Mouse (Mus musculus): ENCODE data around the gene Lemd2.
"Not testable (repeated sequence)": the region's sequence is repeated elsewhere in the genome, so short reads cannot be mapped to it uniquely, and the experiment has no call there.

The Lemd2 gene

DNA sequence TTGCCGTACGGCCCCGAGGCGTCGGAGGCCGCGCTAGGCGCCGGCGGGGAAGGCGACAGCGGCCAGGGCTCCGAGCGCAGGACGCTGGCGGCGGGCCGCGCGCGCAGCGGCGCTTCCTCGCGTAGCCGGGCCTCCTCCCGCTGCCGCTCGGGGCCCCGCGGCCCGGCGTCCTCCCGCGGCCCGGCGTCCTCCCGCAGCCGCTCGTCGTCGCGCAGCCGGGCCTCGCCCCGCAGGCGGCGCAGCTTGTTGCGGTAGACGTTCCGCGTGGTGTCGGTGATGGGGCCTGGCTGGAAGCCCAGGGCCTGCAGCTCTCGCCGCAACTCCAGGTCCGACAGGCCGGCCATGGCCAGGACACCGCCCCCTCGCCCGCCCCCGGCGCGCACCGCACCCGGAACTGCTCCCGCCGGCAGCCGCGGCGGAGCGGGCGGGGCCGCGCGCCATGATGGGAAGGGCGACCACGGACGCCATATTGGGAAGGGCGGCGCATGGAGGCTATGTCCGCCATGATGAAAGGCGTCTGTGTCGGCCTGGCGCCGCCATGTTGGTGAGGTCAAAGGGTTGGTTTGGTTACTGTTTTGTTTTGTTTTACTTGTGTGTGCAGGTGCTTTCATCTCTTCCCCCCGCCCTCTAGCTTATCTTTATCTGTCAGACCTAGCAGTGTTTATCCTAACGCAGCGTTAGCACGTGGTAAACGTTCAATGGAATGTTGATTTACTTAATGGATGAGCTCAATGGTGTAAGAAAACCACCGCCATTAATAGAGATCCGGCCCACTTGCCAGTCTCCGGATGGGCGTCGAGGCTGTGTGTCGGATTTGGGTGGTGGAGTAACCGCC lies at the start of gene Lemd2:
Gene Lemd2 (minus strand): TSS at position 395 of the 835 bp plus-strand sequence.
- peak; percentile 97 for DNase-seq (ENCODE audit: low spot score)

GRCm38 (mm10) chr17:27251150-27251549 lies 46.9 kb upstream of the Lemd2 start:
- no peak for DNase-seq (ENCODE audit: low spot score)

- no peak for DNase-seq (ENCODE audit: low spot score)
Observed at GRCm38 (mm10) chr17:27250461-27250860, 46.2 kb upstream of the Lemd2 start.

DNA sequence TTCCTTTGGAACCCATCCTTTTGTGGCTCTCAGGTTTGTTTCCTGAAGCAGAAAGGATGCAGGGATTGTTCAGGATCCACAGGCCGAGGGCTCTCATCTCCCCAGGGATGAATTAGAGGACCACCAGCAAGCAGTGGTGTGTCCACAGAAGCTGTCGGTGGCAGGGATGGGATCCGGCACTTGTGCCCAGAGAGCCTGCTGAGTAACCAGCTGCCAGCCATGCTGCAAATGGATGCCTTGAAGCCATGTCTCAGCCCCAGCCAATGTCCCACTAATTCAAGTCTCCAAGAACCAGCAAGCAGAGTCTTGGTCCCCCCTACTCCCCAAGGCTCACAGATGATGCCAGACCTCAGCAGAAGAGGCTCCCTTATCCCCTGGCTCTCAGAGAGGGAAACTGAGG lies 44.8 kb upstream of the Lemd2 start:
- no peak for DNase-seq (ENCODE audit: low spot score)

GRCm38 (mm10) chr17:27247680-27248386 lies 43.6 kb upstream of the Lemd2 start:
- no peak for DNase-seq (ENCODE audit: low spot score)

DNA sequence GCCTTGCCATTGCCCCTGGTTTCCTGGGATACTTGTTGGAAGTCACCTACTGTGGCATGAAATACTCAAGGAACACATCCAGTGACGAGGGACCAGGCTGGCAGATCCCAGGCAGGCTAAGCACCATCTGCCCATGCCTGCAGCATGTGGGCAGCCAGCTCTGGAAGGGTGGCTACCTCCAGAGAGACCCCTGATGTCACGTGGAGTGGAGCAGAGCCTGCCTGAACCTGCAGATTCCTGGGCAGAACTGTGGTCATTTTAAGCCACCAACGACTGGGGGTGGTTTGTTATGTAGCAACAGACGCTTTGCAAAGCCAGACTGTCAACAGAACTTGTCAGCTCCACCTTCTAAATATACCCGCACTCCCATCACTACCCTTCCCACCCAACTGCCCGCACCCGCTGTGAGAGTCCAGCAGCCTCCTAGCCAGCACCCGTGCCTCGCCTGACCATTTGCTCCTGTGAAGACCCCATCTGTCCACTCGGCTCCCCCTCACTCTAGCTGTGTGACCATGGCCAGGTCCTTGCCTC lies 41.6 kb upstream of the Lemd2 start:
- DNase-seq (ENCODE audit: low spot score): no peak

GRCm38 (mm10) chr17:27244912-27245311 lies 40.6 kb upstream of the Lemd2 start:
- DNase-seq (ENCODE audit: low spot score): no peak

GRCm38 (mm10) chr17:27242194-27243189 lies 38.2 kb upstream of the Lemd2 start:
- DNase-seq (ENCODE audit: low spot score): peak; percentile 81

DNA sequence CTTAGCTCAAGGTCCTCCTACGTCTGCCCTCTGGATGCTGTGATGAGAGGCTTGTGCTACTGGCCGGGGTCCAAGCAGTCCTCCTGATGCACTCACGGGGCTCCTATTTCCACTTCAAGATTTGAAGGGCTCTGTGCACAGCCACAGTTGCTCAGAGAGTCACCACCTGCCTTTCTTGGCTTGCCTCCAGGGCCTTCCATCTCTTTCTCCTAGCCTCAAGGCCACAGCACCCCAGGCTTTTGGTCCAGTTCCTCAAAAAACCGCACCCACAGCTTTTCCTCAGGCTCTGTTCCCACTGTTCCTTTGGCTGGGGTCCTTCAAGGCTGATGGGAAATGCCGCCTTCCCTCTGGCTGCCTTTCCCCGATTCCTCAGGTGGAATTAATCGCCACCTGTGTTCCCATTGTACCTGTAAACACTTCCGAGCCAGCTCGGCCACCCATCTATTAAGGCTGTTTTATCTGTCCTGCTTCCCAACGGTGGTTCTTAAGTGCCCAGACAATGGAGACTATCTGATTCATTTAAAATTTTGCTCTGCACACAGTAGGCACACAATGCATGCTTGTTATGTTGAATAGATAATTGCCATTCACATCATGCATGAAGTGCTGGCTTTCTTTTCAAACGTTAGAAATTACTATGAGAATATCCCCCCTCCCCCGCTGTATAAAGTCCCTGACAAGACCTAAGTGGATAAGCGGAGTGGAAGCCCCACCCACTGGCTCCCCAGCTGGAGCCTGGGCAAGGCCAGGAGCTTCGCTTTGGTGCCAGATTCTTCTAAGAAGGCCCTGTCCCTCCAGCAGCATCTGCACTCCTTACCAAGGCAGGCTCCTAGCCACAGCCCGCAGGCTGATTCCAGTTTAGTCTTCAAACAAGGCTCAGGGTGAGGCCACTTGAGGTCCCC lies 36.5 kb upstream of the Lemd2 start:
- DNase-seq (ENCODE audit: low spot score): peak; percentile 83

- no peak for DNase-seq (ENCODE audit: low spot score)
Observed at GRCm38 (mm10) chr17:27239941-27240340, 35.7 kb upstream of the Lemd2 start.

DNA sequence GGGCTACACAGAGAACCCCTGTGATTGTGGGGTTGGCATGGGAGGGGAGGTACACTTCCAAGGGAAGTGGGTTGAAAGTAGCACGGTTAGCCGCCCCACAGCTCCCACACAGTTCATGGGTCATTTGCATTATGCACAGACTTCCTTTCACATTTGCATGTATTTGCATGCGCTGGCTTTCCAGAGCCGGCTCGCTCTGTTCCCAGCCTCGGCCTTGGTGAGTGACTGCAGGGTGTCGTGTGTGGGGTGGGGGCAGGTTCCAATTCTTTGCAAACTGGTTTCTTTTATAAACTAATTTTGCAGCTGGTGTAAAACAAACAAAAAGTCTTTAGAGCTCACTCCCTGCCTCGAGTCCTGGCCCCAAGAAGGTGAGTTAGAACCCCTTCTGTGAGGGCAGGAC lies 34.4 kb upstream of the Lemd2 start:
- DNase-seq (ENCODE audit: low spot score): no peak

DNA sequence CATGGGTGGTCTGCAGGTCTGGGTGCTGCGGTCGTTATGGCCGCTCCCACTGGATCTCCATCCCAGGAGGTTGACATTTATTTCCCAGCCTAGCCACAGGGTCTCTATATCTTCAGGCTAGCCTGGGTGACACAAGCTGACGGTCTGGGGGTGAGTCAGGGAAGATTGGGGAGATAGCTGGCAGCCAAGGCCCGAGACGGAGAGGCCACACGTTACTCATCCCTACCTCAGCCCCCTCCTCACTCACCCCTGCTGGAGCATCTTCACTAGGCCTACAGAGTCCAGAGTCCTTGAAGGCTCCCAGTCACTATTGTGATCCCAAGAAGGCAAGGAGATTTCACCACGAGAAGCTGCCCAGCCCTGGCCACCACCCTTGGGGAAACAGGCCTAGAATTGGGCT lies 33.5 kb upstream of the Lemd2 start:
- DNase-seq (ENCODE audit: low spot score): no peak

- no peak for DNase-seq (ENCODE audit: low spot score)
Observed at GRCm38 (mm10) chr17:27233298-27233697, 29.0 kb upstream of the Lemd2 start.

DNA sequence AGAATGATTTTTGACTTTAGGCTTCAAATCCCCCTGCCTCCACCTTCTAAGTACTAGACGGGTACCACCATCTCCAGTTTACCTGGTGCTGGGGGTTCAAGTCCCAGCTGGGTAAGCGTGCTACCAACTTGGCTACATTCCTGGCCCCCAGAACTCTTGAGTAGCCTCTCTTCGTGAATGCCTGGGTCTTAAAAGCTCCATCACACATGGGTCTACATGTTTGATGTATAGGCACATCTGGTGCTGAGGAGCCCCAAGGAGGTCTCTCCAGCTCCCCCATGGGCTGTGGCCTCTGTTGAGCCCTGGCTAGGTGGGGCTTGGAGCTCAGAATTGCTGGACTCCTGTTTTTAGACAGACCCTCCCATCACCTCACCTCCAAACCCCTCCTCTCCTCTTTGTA lies 27.9 kb upstream of the Lemd2 start:
- no peak for DNase-seq (ENCODE audit: low spot score)

- DNase-seq (ENCODE audit: low spot score): not testable (repeated sequence)
Observed at GRCm38 (mm10) chr17:27231586-27231985, 27.3 kb upstream of the Lemd2 start.

GRCm38 (mm10) chr17:27231146-27231503 lies 26.9 kb upstream of the Lemd2 start:
- DNase-seq (ENCODE audit: low spot score): no peak

- DNase-seq (ENCODE audit: low spot score): no peak
Observed at GRCm38 (mm10) chr17:27230455-27231145, 26.3 kb upstream of the Lemd2 start.

DNA sequence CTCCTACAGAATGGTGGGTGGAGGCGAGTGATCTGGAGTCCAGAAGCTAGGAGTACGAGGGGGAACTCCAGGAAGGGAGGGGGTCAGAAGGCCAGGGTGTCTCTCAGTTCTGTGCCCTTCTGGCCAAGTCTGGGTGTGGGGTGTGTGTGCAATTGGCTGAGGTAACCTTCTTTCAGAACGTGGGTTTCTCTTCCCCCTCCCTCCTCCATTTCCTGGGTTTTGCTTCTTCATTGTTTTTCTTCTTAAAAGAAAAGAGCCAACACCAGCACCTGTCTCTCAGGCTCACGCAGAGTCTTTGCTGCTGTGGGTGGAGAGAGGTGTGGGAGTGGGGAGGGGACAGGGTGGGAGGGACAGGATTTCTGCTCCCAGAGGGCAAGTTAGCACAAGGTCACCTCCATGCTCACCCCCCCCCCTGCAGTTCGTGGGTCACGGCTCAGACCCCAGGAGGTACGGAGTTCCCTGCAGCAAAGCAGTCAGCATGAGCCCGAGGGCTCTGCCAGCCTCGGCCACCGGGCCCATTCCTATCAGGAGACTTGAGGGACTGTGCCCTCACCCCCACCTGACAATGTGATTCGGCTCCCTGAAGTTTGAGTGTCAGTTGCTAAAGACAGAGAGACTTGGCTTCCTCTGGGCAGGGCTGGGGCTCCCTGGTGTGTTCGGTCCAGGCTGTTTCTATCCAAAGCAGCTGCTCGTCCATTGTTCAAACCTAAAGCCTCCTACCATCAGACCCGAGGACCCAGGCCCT lies 25.6 kb upstream of the Lemd2 start:
- no peak for DNase-seq (ENCODE audit: low spot score)

GRCm38 (mm10) chr17:27228216-27228915 lies 24.1 kb upstream of the Lemd2 start:
- peak; percentile 46 for DNase-seq (ENCODE audit: low spot score)

Measured in lung, postnatal 25 days (tissue).